Mouse (Mus musculus): ENCODE measurements around the gene Igsf21.

The Igsf21 gene

GRCm38 (mm10) chr4:140101106-140101505, 145.5 kb downstream of the Igsf21 start:
- no peak for DNase-seq (ENCODE audit: low read depth, low spot score)

GRCm38 (mm10) chr4:140100141-140100540, 146.4 kb downstream of the Igsf21 start:
- DNase-seq (ENCODE audit: low read depth, low spot score): no peak

- DNase-seq (ENCODE audit: low read depth, low spot score): no peak
These were observed 150.3 kb downstream of the Igsf21 start for GRCm38 (mm10) chr4:140096283-140096682.

- no peak for DNase-seq (ENCODE audit: low read depth, low spot score)
These were observed 151.7 kb downstream of the Igsf21 start for GRCm38 (mm10) chr4:140094835-140095234.

GRCm38 (mm10) chr4:140092367-140092766, 154.2 kb downstream of the Igsf21 start:
- DNase-seq (ENCODE audit: low read depth, low spot score): no peak

GRCm38 (mm10) chr4:140091693-140092092, 154.9 kb downstream of the Igsf21 start:
- no peak for DNase-seq (ENCODE audit: low read depth, low spot score)

- DNase-seq (ENCODE audit: low read depth, low spot score): no peak
These were observed 156.9 kb downstream of the Igsf21 start for GRCm38 (mm10) chr4:140089676-140090075.

GRCm38 (mm10) chr4:140088711-140089440, 157.7 kb downstream of the Igsf21 start:
- no peak for DNase-seq (ENCODE audit: low read depth, low spot score)

GRCm38 (mm10) chr4:140086192-140086591, 160.4 kb downstream of the Igsf21 start:
- no peak for DNase-seq (ENCODE audit: low read depth, low spot score)

- DNase-seq (ENCODE audit: low read depth, low spot score): peak; percentile 36
These were observed 162.0 kb downstream of the Igsf21 start for GRCm38 (mm10) chr4:140084521-140085011.

GRCm38 (mm10) chr4:140084064-140084463, 162.5 kb downstream of the Igsf21 start:
- DNase-seq (ENCODE audit: low read depth, low spot score): no peak

GRCm38 (mm10) chr4:140078416-140078815, 168.2 kb downstream of the Igsf21 start:
- DNase-seq (ENCODE audit: low read depth, low spot score): no peak

- DNase-seq (ENCODE audit: low read depth, low spot score): no peak
These were observed 169.0 kb downstream of the Igsf21 start for GRCm38 (mm10) chr4:140077615-140078014.

- no peak for DNase-seq (ENCODE audit: low read depth, low spot score)
These were observed 169.6 kb downstream of the Igsf21 start for GRCm38 (mm10) chr4:140076852-140077563.

GRCm38 (mm10) chr4:140076428-140076827, 170.2 kb downstream of the Igsf21 start:
- DNase-seq (ENCODE audit: low read depth, low spot score): no peak

- no peak for DNase-seq (ENCODE audit: low read depth, low spot score)
These were observed 175.5 kb downstream of the Igsf21 start for GRCm38 (mm10) chr4:140071047-140071446.

- no peak for DNase-seq (ENCODE audit: low read depth, low spot score)
These were observed 176.3 kb downstream of the Igsf21 start for GRCm38 (mm10) chr4:140070331-140070652.

- peak; percentile 42 for DNase-seq (ENCODE audit: low read depth, low spot score)
These were observed 176.8 kb downstream of the Igsf21 start for GRCm38 (mm10) chr4:140069563-140070330.

GRCm38 (mm10) chr4:140068468-140068867, 178.1 kb downstream of the Igsf21 start:
- DNase-seq (ENCODE audit: low read depth, low spot score): no peak

GRCm38 (mm10) chr4:140066011-140066410, 180.6 kb downstream of the Igsf21 start:
- DNase-seq (ENCODE audit: low read depth, low spot score): no peak

- DNase-seq (ENCODE audit: low read depth, low spot score): no peak
These were observed 183.4 kb downstream of the Igsf21 start for GRCm38 (mm10) chr4:140063153-140063671.

- no peak for DNase-seq (ENCODE audit: low read depth, low spot score)
These were observed 186.3 kb downstream of the Igsf21 start for GRCm38 (mm10) chr4:140060251-140060650.

All from retina, adult 2 months (tissue).